Mouse (Mus musculus) kidney, adult 2 months (tissue): ENCODE measurements at regions not wholly inside any gene's neighbourhood (a gene's known extent, or its start where the extent isn't known, plus 50 kb on each side); places are given as distances from the start of the nearest gene placed in this dataset.

Experiments used
- DNase-seq: peaks from one replicate; pipeline ENCODE4 v3.0.0; 2021
- H3K27ac ChIP-seq: fragments of 200-500 bp; 2 replicates; pipeline ENCODE4 v1.5.1; 2012; ENCODE audit warnings: low read depth, low read length, control low read depth, inconsistent platforms; ENCODE audit not compliant: insufficient read depth
- H3K27me3 ChIP-seq: fragments of 200-500 bp; replicated peaks from 2 replicates; pipeline ENCODE4 v1.6.1; 2012; ENCODE audit warnings: mild to moderate bottlenecking, moderate library complexity, low read length, inconsistent platforms; ENCODE audit not compliant: control insufficient read depth, insufficient read depth
- H3K36me3 ChIP-seq: fragments of 200-500 bp; 2 replicates; pipeline ENCODE4 v1.6.1; 2012; ENCODE audit warnings: mild to moderate bottlenecking, moderate library complexity, low read length, inconsistent platforms; ENCODE audit not compliant: control insufficient read depth, insufficient read depth
- H3K4me1 ChIP-seq: fragments of 200-500 bp; 2 replicates; pipeline ENCODE4 v1.6.1; 2011; ENCODE audit warnings: low read length; ENCODE audit not compliant: control insufficient read depth, insufficient read depth
- H3K4me3 ChIP-seq: fragments of 200-500 bp; 2 replicates; pipeline ENCODE4 v1.5.1; 2011; ENCODE audit warnings: mild to moderate bottlenecking, low read depth, low read length, control low read depth; ENCODE audit not compliant: insufficient read depth
- CTCF ChIP-seq: fragments of 200-500 bp; conservative IDR thresholded peaks from 2 replicates; pipeline ENCODE4 v1.5.1; 2011; ENCODE audit warnings: low read depth, mild to moderate bottlenecking, control low read depth, low read length, moderate library complexity, mixed read lengths; ENCODE audit not compliant: insufficient read depth, insufficient read length
- POLR2A ChIP-seq: fragments of 200-500 bp; IDR thresholded peaks from one replicate; pipeline ENCODE4 v1.6.1; 2011; ENCODE audit warnings: low read depth, low read length, control low read depth
- WGBS: fragments of 180-500 bp; shearing (Covaris S2); methylation state at CpG from one replicate; pipeline ENCODE4 v1.1.7; 2018; 5-methylcytosine and 5-hydroxymethylcytosine counted together

GRCm38 (mm10) chr13:45218251-45218650 is 139.8 kb downstream of the Gm9817 start:
- 55% methylated on average over 4 of the region's 4 CpGs for WGBS
- Histone ChIP-seq H3K36me3 (no peaks in the 10 kb centered on the region), H3K27ac (peak overlapping the region; percentile 25; the same call in 1 of the 2 replicates)

GRCm38 (mm10) chr13:45219671-45220070 is 141.2 kb downstream of the Gm9817 start:
- TF ChIP-seq CTCF (no peak), POLR2A (no peak)
- peaks cover 7% of the 10 kb centered on the region; the same call in 1 of the 2 replicates for H3K4me1 ChIP-seq
- no peaks in the 10 kb centered on the region for H3K27me3 ChIP-seq
- no peak overlapping the region for H3K27ac ChIP-seq
- H3K4me3 ChIP-seq, result no peak overlapping the region
- WGBS, result 81% methylated on average over 3 of the region's 3 CpGs
- no peak for DNase-seq
- no peaks in the 10 kb centered on the region for H3K36me3 ChIP-seq

More at GRCm38 (mm10) chr13:45218251-45218650, 139.8 kb downstream of the Gm9817 start:
- TF ChIP-seq POLR2A (no peak), CTCF (no peak)
- Histone ChIP-seq H3K4me3 (no peak overlapping the region), H3K27me3 (no peaks in the 10 kb centered on the region), H3K4me1 (peaks cover 7% of the 10 kb centered on the region; the same call in 1 of the 2 replicates)
- peak; percentile 94 for DNase-seq

GRCm38 (mm10) chr13:45230804-45231203 is 152.3 kb downstream of the Gm9817 start:
- no peak for DNase-seq
- Histone ChIP-seq H3K27me3 (no peaks in the 10 kb centered on the region), H3K36me3 (no peaks in the 10 kb centered on the region), H3K4me1 (no peaks in the 10 kb centered on the region), H3K27ac (no peak overlapping the region), H3K4me3 (no peak overlapping the region)
- WGBS, result 60% methylated on average over 2 of the region's 2 CpGs
- TF ChIP-seq POLR2A, result no peak
- no peak for TF ChIP-seq CTCF

GRCm38 (mm10) chr13:45235236-45235635 is 154.3 kb upstream of the Mylip start:
- Histone ChIP-seq H3K4me3 (no peak overlapping the region), H3K4me1 (no peaks in the 10 kb centered on the region; the same call in 1 of the 2 replicates), H3K27ac (no peak overlapping the region), H3K27me3 (no peaks in the 10 kb centered on the region), H3K36me3 (no peaks in the 10 kb centered on the region)
- WGBS, result 67% methylated on average over 5 of the region's 5 CpGs
- TF ChIP-seq CTCF (no peak), POLR2A (no peak)
- no peak for DNase-seq

- Histone ChIP-seq H3K4me1 (peaks cover 8% of the 10 kb centered on the region; the same call in 1 of the 2 replicates), H3K4me3 (no peak overlapping the region), H3K36me3 (no peaks in the 10 kb centered on the region), H3K27ac (no peak overlapping the region), H3K27me3 (no peaks in the 10 kb centered on the region)
- no peak for DNase-seq
- no peak for TF ChIP-seq POLR2A
- WGBS, result 67% methylated on average over 7 of the region's 7 CpGs
These were observed 151.3 kb upstream of the Mylip start for GRCm38 (mm10) chr13:45238258-45238657.

- H3K4me3 ChIP-seq, result no peak overlapping the region
- H3K27ac ChIP-seq, result no peak overlapping the region
- peaks cover 8% of the 10 kb centered on the region; the same call in 1 of the 2 replicates for H3K4me1 ChIP-seq
- no peaks in the 10 kb centered on the region for H3K27me3 ChIP-seq
- TF ChIP-seq POLR2A (no peak), CTCF (no peak)
- peak; percentile 90 for DNase-seq
- 19% methylated on average over 9 of the region's 9 CpGs for WGBS
- H3K36me3 ChIP-seq, result no peaks in the 10 kb centered on the region
These were observed 150.4 kb upstream of the Mylip start for GRCm38 (mm10) chr13:45239153-45239552.

- Histone ChIP-seq H3K27ac (no peak overlapping the region), H3K4me1 (peaks cover 8% of the 10 kb centered on the region; the same call in 1 of the 2 replicates), H3K27me3 (no peaks in the 10 kb centered on the region), H3K36me3 (no peaks in the 10 kb centered on the region), H3K4me3 (no peak overlapping the region)
- DNase-seq, result peak; percentile 68
- 89% methylated on average over 13 of the region's 13 CpGs for WGBS
- TF ChIP-seq POLR2A (no peak), CTCF (no peak)
These were observed 149.4 kb upstream of the Mylip start for GRCm38 (mm10) chr13:45240009-45240653.
